Mouse (Mus musculus): Measurements from ENCODE around the gene Rnf227. TPM values are rescaled to one million over a fixed set of nuclear protein-coding genes. Genes with fewer than 3 reads are reported as not detected.

The Rnf227 gene
- polyA plus RNA-seq, 1 experiment = 135 TPM

DNA sequence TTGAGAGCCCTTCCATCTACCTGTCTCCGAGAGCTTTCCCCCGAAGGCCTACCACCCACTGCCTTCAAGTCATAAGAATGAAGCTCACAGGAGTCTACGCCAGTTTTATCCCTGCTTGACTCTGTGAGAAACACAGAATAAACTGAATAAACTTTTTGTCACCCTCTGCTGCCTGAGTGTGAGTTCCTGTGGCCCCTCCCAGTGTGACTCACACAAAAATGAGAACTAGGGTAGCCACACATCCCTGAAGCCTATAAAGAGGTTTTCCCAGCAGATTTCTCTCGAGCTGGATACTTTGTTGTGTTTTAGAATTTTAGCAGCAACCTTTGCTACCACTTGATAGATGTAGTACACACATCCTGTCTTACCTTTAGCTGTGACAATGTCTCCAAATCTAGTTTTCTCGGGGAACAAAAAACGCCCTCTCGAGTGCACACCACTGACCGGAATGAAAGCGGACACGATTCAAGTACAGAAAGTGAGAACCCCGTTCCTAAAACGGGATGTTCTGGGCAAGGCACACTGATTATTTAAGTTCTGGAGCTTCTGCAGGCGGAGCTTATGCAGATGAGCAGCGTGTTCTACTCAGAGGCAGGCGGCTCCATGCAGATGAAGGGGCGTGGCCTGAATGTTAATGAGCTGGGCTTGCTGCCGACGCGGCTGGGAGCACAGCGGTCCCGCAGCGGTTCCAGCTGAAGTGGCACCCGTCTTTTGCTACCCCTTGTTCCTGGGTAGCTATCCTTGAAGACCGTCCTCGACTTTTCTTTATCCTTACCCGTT is 14.4 kb upstream of the Rnf227 start, which contains the start of gene Kcnab3:
TSS of gene Kcnab3 (plus strand) at position 631 of the 780 bp plus-strand sequence.
- 11% methylated on average over 26 of the region's 26 CpGs for WGBS
- peaks cover 6% of the 10 kb centered on the region for H3K4me1 ChIP-seq (ENCODE audit: control insufficient read depth, insufficient read depth, low read length)
- peak; percentile 74 to 82 for DNase-seq
- H3K27ac ChIP-seq (ENCODE audit: insufficient read depth, low read length) = no peak within 1 kb of the TSS
- H3K4me3 ChIP-seq (replicated peaks; ENCODE audit: insufficient read depth, low read depth, low read length) = peak within 1 kb of the TSS; percentile 67
- H3K27me3 ChIP-seq (ENCODE audit: control insufficient read depth, insufficient read depth, low read length) = no peaks in the 10 kb centered on the region
- TF ChIP-seq POLR2A (IDR thresholded peaks at IDR 0.05; ENCODE audit: borderline replicate concordance, insufficient read depth, low read length) (peak; percentile 52; the same call in 1 of the 2 replicates), CTCF (IDR thresholded peaks at IDR 0.05; ENCODE audit: borderline replicate concordance, insufficient read depth, low read depth, low read length) (no peak)

DNA sequence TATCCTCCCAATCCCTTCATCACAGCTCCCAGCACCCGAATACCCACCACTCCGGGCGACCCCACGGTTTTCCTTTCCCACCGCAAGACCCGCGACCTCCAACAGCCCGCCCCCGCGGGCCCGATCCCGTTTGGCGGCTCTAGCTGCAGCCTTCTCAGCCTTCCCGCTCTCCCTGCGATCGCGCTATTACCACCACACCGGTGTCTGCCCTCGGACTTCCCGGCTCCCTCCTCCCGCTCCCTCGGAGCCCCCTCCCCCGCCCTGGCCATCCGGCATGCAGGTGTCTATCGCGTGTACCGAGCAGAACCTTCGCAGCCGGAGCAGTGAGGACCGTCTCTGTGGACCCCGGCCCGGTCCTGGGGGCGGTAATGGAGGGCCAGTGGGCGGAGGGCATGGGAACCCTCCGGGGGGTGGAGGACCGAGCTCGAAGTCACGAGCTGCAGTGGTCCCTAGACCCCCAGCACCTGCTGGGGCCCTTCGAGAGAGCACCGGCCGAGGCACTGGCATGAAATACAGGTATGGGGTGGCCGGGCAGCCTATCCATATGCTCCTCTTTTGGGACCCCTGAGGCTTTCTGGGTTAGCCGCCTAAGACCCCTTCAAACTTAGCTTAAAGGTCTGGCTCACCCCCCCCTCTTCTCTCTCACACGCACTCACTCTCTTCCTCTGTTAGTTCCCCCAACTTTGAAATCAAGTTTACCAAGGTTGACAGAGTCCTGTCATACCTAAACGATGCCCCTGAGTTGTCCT is 13.7 kb upstream of the Rnf227 start:
- H3K27ac ChIP-seq (ENCODE audit: insufficient read depth, low read length) = no peak overlapping the region
- 2% methylated on average over 45 of the region's 45 CpGs for WGBS
- DNase-seq = peak in 1 of 2 experiments; percentile 29
- no peaks in the 10 kb centered on the region for H3K27me3 ChIP-seq (ENCODE audit: control insufficient read depth, insufficient read depth, low read length)
- H3K4me3 ChIP-seq (replicated peaks; ENCODE audit: insufficient read depth, low read depth, low read length) = peak overlapping the region; percentile 67
- TF ChIP-seq CTCF (IDR thresholded peaks at IDR 0.05; ENCODE audit: borderline replicate concordance, insufficient read depth, low read depth, low read length) (no peak), POLR2A (IDR thresholded peaks at IDR 0.05; ENCODE audit: borderline replicate concordance, insufficient read depth, low read length) (no peak)
- peaks cover 12% of the 10 kb centered on the region for H3K4me1 ChIP-seq (ENCODE audit: control insufficient read depth, insufficient read depth, low read length)

DNA sequence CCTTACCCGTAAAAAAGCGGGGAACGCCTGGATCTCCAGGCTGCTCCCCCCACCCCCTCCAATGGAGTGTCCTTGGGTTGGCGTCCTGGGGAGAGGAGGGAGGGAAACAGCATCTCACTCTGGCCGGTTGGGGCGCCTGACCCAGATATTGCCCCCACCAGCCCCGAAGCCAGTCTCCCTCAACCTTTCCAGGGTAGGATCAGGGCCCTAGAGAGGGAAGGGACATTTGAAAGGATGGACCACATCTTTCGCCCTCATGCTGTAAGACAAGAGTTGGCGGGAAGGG is 13.2 kb upstream of the Rnf227 start:
- Histone ChIP-seq H3K4me3 (replicated peaks; ENCODE audit: insufficient read depth, low read depth, low read length) (no peak overlapping the region), H3K4me1 (ENCODE audit: control insufficient read depth, insufficient read depth, low read length) (peaks cover 12% of the 10 kb centered on the region), H3K27me3 (ENCODE audit: control insufficient read depth, insufficient read depth, low read length) (no peaks in the 10 kb centered on the region), H3K27ac (ENCODE audit: insufficient read depth, low read length) (no peak overlapping the region)
- no peak for TF ChIP-seq CTCF (IDR thresholded peaks at IDR 0.05; ENCODE audit: borderline replicate concordance, insufficient read depth, low read depth, low read length)
- 38% methylated on average over 9 of the region's 9 CpGs for WGBS
- DNase-seq = peak in 1 of 2 experiments; percentile 26

DNA sequence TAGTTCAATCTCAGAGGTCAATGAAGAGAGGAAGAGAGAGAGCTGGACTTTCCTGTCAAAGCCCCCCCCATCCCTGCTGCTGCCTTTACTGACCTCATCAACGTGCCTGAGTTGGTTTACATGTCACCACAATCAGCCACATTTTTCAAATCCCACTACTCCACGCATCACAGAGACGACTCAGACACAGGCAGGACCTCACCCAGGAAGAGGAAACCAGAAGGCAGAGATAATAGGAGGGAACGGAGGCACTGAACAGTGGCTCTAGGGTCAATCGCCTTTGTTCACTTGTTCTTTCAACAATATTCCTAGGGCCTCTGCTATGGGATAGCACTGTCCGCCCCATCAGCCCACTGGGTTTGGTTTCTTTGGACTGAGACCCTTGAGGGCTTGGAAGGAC is 12.6 kb upstream of the Rnf227 start:
- TF ChIP-seq POLR2A (IDR thresholded peaks at IDR 0.05; ENCODE audit: borderline replicate concordance, insufficient read depth, low read length) (no peak), CTCF (IDR thresholded peaks at IDR 0.05; ENCODE audit: borderline replicate concordance, insufficient read depth, low read depth, low read length) (no peak)
- no peak for DNase-seq
- no peak overlapping the region for H3K27ac ChIP-seq (ENCODE audit: insufficient read depth, low read length)
- H3K4me3 ChIP-seq (replicated peaks; ENCODE audit: insufficient read depth, low read depth, low read length) = no peak overlapping the region
- 82% methylated on average over 6 of the region's 6 CpGs for whole genome bisulfite sequencing
- no peaks in the 10 kb centered on the region for H3K27me3 ChIP-seq (ENCODE audit: control insufficient read depth, insufficient read depth, low read length)
- H3K4me1 ChIP-seq (ENCODE audit: control insufficient read depth, insufficient read depth, low read length) = peaks cover 10% of the 10 kb centered on the region

DNA sequence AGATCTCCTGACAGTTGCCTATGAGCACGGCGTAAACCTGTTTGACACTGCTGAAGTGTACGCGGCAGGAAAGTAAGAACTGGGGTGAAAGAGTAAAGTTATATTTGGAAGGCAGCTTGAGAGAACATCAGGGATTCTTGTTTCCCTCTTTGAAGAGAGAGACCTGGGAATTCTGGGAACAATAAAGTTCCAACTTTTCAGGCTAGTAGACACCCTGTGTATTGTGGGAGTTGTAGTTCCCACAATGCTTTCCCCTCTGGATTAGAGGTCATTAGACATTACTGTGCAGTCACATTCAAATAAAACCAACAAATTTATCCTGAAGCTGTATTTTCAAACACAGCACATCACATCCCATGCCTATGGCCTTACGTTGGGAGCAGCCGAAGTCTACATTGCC is 11.7 kb upstream of the Rnf227 start:
- no peaks in the 10 kb centered on the region for H3K27me3 ChIP-seq (ENCODE audit: control insufficient read depth, insufficient read depth, low read length)
- H3K4me1 ChIP-seq (ENCODE audit: control insufficient read depth, insufficient read depth, low read length) = peaks cover 5% of the 10 kb centered on the region; the same call in 1 of the 2 replicates
- no peak for DNase-seq
- no peak overlapping the region for H3K27ac ChIP-seq (ENCODE audit: insufficient read depth, low read length)
- H3K4me3 ChIP-seq (replicated peaks; ENCODE audit: insufficient read depth, low read depth, low read length) = no peak overlapping the region
- 96% methylated on average over 6 of the region's 6 CpGs for WGBS
- no peak for TF ChIP-seq CTCF (IDR thresholded peaks at IDR 0.05; ENCODE audit: borderline replicate concordance, insufficient read depth, low read depth, low read length)
- no peak for TF ChIP-seq POLR2A (IDR thresholded peaks at IDR 0.05; ENCODE audit: borderline replicate concordance, insufficient read depth, low read length)

DNA sequence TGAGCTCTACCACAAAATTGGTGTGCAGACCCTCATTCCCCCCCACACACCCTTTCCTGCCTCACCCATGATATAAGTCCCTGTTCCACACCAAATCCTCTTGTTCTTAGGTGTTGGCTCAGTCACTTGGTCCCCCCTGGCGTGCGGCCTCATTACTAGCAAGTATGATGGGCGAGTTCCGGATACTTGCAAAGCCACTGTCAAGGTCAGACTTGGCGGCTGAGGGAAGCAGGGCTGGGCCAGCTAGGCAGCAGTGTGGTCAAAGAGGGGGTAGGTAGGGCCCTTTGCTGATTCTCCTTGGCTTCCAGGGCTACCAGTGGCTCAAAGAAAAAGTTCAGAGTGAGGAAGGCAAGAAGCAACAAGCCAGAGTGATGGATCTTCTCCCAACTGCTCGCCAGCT is 9.1 kb upstream of the Rnf227 start:
- H3K27me3 ChIP-seq (ENCODE audit: control insufficient read depth, insufficient read depth, low read length) = no peaks in the 10 kb centered on the region
- 89% methylated on average over 6 of the region's 6 CpGs for WGBS
- DNase-seq = no peak
- no peak for TF ChIP-seq POLR2A (IDR thresholded peaks at IDR 0.05; ENCODE audit: borderline replicate concordance, insufficient read depth, low read length)
- no peak for TF ChIP-seq CTCF (IDR thresholded peaks at IDR 0.05; ENCODE audit: borderline replicate concordance, insufficient read depth, low read depth, low read length)
- peaks cover 5% of the 10 kb centered on the region; the same call in 1 of the 2 replicates for H3K4me1 ChIP-seq (ENCODE audit: control insufficient read depth, insufficient read depth, low read length)
- no peak overlapping the region for H3K4me3 ChIP-seq (replicated peaks; ENCODE audit: insufficient read depth, low read depth, low read length)
- no peak overlapping the region for H3K27ac ChIP-seq (ENCODE audit: insufficient read depth, low read length)

DNA sequence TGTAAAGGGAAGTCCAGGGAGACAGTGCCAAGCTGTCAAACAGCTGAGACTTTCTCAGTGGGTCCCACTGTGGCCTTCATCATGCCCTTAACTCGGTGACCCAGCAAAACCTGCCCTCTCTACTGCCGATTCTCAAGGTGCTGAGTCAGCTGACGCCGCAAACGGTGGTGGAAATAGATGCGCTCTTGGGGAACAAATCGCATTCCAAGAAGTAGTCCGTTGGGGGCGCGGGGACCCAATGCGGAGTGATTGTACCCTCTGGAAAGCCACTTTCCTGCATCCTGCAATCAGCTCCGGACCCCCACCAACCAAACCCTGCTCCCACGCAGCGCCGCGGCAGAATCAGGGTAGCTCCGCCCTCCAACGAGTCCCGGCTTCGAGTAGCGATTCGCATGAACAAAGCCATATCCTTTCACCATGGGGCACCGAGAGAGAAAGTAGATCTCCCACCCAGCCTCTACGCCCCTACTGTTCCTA is 8.3 kb upstream of the Rnf227 start:
- H3K4me1 ChIP-seq (ENCODE audit: control insufficient read depth, insufficient read depth, low read length) = peaks cover 5% of the 10 kb centered on the region; the same call in 1 of the 2 replicates
- peak; percentile 79 to 83 for DNase-seq
- no peak for TF ChIP-seq CTCF (IDR thresholded peaks at IDR 0.05; ENCODE audit: borderline replicate concordance, insufficient read depth, low read depth, low read length)
- TF ChIP-seq POLR2A (IDR thresholded peaks at IDR 0.05; ENCODE audit: borderline replicate concordance, insufficient read depth, low read length) = peak; percentile 94
- H3K27ac ChIP-seq (ENCODE audit: insufficient read depth, low read length) = peak overlapping the region; percentile 67
- no peaks in the 10 kb centered on the region for H3K27me3 ChIP-seq (ENCODE audit: control insufficient read depth, insufficient read depth, low read length)
- WGBS = under 1% methylated on average over 24 of the region's 24 CpGs
- peak overlapping the region; percentile 89 for H3K4me3 ChIP-seq (replicated peaks; ENCODE audit: insufficient read depth, low read depth, low read length)

All from cerebellum, adult 2 months (tissue).